Mouse (Mus musculus) midbrain, embryonic 12.5 days (tissue): Measurements from ENCODE around the gene Sap30bp. TPM values are rescaled to one million over a fixed set of nuclear protein-coding genes. Genes with fewer than 3 reads are reported as not detected.
A peak's percentile ranks its signal among the peaks of the same experiment; 100 is the strongest.

Source experiments
- ATAC-seq: fragments of 200-750 bp; cut with Nextera tagmentation; 2 replicates; pipeline ENCODE4 v1.8.0; 2017; ENCODE audit warnings: low read depth, moderate TSS enrichment, moderate library complexity; ENCODE audit not compliant: low FRiP score
- H3K27ac ChIP-seq: fragments of 300-500 bp; sonication (generic); replicated peaks from 2 replicates; pipeline ENCODE4 v1.5.1; 2016; ENCODE audit warnings: mild to moderate bottlenecking
- H3K27me3 ChIP-seq: fragments of 300-500 bp; sonication (generic); 2 replicates; pipeline ENCODE4 v1.6.1; 2016; ENCODE audit warnings: mild to moderate bottlenecking
- H3K36me3 ChIP-seq: fragments of 300-500 bp; sonication (generic); 2 replicates; pipeline ENCODE4 v1.6.1; 2016
- H3K4me1 ChIP-seq: fragments of 300-500 bp; sonication (generic); 2 replicates; pipeline ENCODE4 v1.6.1; 2016
- H3K4me2 ChIP-seq: fragments of 300-500 bp; sonication (generic); replicated peaks from 2 replicates; pipeline ENCODE4 v1.6.1; 2016; ENCODE audit warnings: mild to moderate bottlenecking, moderate library complexity
- H3K4me3 ChIP-seq: fragments of 300-500 bp; sonication (generic); 2 replicates; pipeline ENCODE4 v1.5.1; 2016; ENCODE audit warnings: mild to moderate bottlenecking
- H3K9ac ChIP-seq: fragments of 300-500 bp; sonication (generic); replicated peaks from 2 replicates; pipeline ENCODE4 v1.6.1; 2016; ENCODE audit warnings: mild to moderate bottlenecking, moderate library complexity
- H3K9me3 ChIP-seq: fragments of 300-500 bp; sonication (generic); 2 replicates; pipeline ENCODE4 v1.6.1; 2016; ENCODE audit warnings: mild to moderate bottlenecking
- WGBS: fragments of 180-500 bp; shearing (Covaris S2); methylation state at CpG from one replicate; pipeline ENCODE4 v1.1.7; 2016; 5-methylcytosine and 5-hydroxymethylcytosine counted together
- polyA plus RNA-seq: library from polyadenylated mRNA; unstranded; fragments of >200 nt; fragmentation: Nextera tagmentation; extraction: Ambion mirVana; gene quantifications from 2 replicates; pipeline ENCODE4 v1.2.1, GENCODE M21; 2016

Sap30bp gene
- polyA plus RNA-seq, 1 experiment from 2014 or later = 61.8 TPM

- WGBS = 94% methylated on average over 8 of the region's 8 CpGs
- H3K9ac ChIP-seq = no peak overlapping the region
- H3K4me1 ChIP-seq = no peaks in the 10 kb centered on the region
- no peaks in the 10 kb centered on the region for H3K9me3 ChIP-seq
- peaks cover 86% of the 10 kb centered on the region for H3K36me3 ChIP-seq
- H3K4me3 ChIP-seq = no peak overlapping the region
- no peak overlapping the region for H3K4me2 ChIP-seq
- H3K27me3 ChIP-seq = no peaks in the 10 kb centered on the region
- H3K27ac ChIP-seq = no peak overlapping the region
- no peak for ATAC-seq
Observed at GRCm38 (mm10) chr11:115945247-115945646, 12.2 kb downstream of the Sap30bp start.

DNA sequence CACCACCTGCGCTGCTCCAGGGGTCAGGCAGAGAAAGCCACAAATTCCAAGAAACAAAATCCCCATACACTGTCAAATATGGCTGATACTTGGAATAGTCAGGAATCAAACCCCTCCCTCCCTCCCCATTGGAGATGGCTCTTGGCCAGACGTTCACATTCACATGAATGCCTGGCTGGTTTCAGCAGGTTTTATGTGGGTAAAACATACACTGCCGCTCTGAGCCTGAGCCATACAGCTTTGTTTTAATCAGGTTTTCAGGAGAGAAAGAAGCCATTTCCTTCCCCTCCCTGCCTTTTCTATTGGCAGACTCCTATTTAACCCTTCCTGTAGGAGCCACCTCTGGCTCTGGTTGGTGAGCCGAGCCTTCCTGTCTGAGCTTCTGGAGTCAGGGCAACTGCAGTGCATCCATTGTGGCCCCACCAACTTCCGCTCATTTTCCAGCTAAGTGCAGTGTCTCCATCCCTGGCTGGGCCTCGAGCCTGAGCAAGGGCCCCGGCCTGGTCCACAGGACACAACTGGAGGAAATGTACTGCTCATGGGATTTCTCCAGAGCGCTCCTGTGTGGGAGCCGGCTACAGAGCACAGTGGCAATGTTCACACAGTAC is 13.2 kb downstream of the Sap30bp start:
- H3K9ac ChIP-seq = no peak overlapping the region
- no peaks in the 10 kb centered on the region for H3K27me3 ChIP-seq
- peaks cover 85% of the 10 kb centered on the region for H3K36me3 ChIP-seq
- ATAC-seq = no peak
- no peak overlapping the region for H3K4me3 ChIP-seq
- no peaks in the 10 kb centered on the region for H3K9me3 ChIP-seq
- H3K27ac ChIP-seq = no peak overlapping the region
- H3K4me2 ChIP-seq = no peak overlapping the region
- no peaks in the 10 kb centered on the region for H3K4me1 ChIP-seq
- 87% methylated on average over 9 of the region's 9 CpGs for WGBS

- Histone ChIP-seq H3K4me2 (no peak overlapping the region), H3K27me3 (no peaks in the 10 kb centered on the region), H3K4me1 (no peaks in the 10 kb centered on the region), H3K9me3 (no peaks in the 10 kb centered on the region), H3K9ac (no peak overlapping the region), H3K36me3 (peaks cover 86% of the 10 kb centered on the region), H3K27ac (no peak overlapping the region), H3K4me3 (no peak overlapping the region)
- WGBS = 92% methylated on average over 9 of the region's 9 CpGs
- ATAC-seq = no peak
Observed at GRCm38 (mm10) chr11:115948316-115948715, 15.2 kb downstream of the Sap30bp start.

DNA sequence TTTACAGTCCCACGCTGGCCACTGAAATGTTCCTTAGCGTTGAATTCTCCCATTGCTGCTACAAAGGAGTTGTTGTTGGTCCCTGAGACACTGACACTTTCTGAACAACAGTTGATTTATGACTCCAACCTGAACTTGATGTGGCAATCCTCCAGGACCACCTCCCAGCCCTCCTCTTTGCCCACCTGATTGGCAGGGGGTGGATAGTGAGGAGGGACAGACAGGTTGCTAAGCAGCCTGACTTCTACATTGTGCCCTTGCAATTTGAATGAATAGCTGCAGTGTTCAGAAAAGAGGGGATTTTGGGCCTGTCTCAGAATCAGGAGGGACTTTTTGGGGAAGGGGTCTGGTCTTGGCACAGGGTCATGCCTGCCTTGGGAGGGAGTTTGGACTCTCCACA is 17.6 kb downstream of the Sap30bp start:
- no peak for ATAC-seq
- WGBS = 92% methylated on average over 2 of the region's 2 CpGs
- H3K9me3 ChIP-seq = no peaks in the 10 kb centered on the region
- no peak overlapping the region for H3K4me3 ChIP-seq
- H3K4me1 ChIP-seq = peaks cover 6% of the 10 kb centered on the region
- peaks cover 87% of the 10 kb centered on the region for H3K36me3 ChIP-seq
- H3K4me2 ChIP-seq = no peak overlapping the region
- H3K9ac ChIP-seq = no peak overlapping the region
- H3K27ac ChIP-seq = no peak overlapping the region
- H3K27me3 ChIP-seq = 0 out of 2 replicates have a peak, but pooled peaks cover 5% of the 10 kb centered on the region

DNA sequence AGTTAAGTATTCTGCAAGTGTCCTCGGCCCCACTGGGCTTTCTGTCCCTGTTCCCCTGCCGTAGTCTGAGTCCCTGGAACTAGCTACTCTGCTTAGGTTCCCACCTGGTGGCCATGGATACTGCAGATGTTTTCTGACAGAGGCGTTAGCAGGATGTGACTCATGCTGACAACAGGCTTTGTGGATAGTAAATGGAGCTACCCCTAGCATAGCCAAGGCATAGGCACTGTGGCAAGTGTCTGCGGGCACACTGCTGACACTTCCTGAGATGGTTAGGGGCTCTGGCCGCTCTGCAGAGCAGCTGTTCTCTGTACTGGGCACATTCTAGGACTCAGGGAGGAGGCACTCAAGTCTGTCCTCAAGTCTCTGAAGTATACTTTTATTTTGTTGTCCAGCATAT is 21.6 kb downstream of the Sap30bp start:
- Histone ChIP-seq H3K36me3 (peaks cover 83% of the 10 kb centered on the region), H3K27me3 (0 out of 2 replicates have a peak, but pooled peaks cover 13% of the 10 kb centered on the region), H3K27ac (no peak overlapping the region), H3K4me1 (peaks cover 18% of the 10 kb centered on the region), H3K4me3 (no peak overlapping the region), H3K9ac (no peak overlapping the region), H3K4me2 (no peak overlapping the region), H3K9me3 (no peaks in the 10 kb centered on the region)
- WGBS = 92% methylated on average over 5 of the region's 5 CpGs
- no peak for ATAC-seq

GRCm38 (mm10) chr11:115955195-115955858 is 22.2 kb downstream of the Sap30bp start:
- H3K4me1 ChIP-seq = peaks cover 18% of the 10 kb centered on the region
- 0 out of 2 replicates have a peak, but pooled peaks cover 13% of the 10 kb centered on the region for H3K27me3 ChIP-seq
- H3K4me2 ChIP-seq = no peak overlapping the region
- no peaks in the 10 kb centered on the region for H3K9me3 ChIP-seq
- no peak for ATAC-seq
- H3K36me3 ChIP-seq = peaks cover 84% of the 10 kb centered on the region
- 73% methylated on average over 10 of the region's 10 CpGs for WGBS
- no peak overlapping the region for H3K27ac ChIP-seq
- no peak overlapping the region for H3K9ac ChIP-seq
- H3K4me3 ChIP-seq = no peak overlapping the region

- H3K36me3 ChIP-seq = peaks cover 85% of the 10 kb centered on the region
- ATAC-seq = no peak
Observed at GRCm38 (mm10) chr11:115956453-115956852, 23.4 kb downstream of the Sap30bp start.

DNA sequence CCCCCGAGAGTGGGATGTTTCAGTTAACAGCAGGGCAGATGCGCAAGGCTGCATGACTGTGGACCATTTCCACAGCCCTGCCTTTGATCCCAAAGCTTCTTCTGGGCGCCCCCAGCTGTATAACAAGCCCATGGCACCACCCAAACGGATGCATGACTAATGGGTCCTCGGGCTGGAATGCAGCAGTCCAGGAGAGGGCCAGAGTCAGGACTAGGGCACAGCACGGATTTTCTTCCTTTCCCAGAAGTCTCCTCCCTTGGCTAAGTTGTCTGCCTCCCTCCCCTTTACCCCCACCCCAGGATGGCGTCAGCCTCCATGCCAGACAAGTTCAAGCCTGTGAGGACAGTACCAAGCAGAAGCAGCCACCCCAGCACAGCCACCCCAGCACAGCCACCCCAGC is 24.9 kb downstream of the Sap30bp start:
- WGBS = 76% methylated on average over 7 of the region's 7 CpGs
- H3K4me2 ChIP-seq = no peak overlapping the region
- no peak overlapping the region for H3K4me3 ChIP-seq
- no peaks in the 10 kb centered on the region for H3K9me3 ChIP-seq
- ATAC-seq = no peak
- no peak overlapping the region for H3K27ac ChIP-seq
- no peak overlapping the region for H3K9ac ChIP-seq
- H3K27me3 ChIP-seq = 0 out of 2 replicates have a peak, but pooled peaks cover 13% of the 10 kb centered on the region
- peaks cover 18% of the 10 kb centered on the region for H3K4me1 ChIP-seq
- H3K36me3 ChIP-seq = peaks cover 85% of the 10 kb centered on the region

More at GRCm38 (mm10) chr11:115956453-115956852, 23.4 kb downstream of the Sap30bp start:
- Histone ChIP-seq H3K4me2 (0 out of 2 replicates have a peak overlapping the region, but pooled peaks have one; percentile 7), H3K9ac (no peak overlapping the region), H3K27ac (peak overlapping the region; percentile 42; the same call in 1 of the 2 replicates), H3K4me1 (peaks cover 18% of the 10 kb centered on the region), H3K9me3 (no peaks in the 10 kb centered on the region), H3K27me3 (0 out of 2 replicates have a peak, but pooled peaks cover 13% of the 10 kb centered on the region), H3K4me3 (no peak overlapping the region)
- WGBS = 13% methylated on average over 4 of the region's 4 CpGs

DNA sequence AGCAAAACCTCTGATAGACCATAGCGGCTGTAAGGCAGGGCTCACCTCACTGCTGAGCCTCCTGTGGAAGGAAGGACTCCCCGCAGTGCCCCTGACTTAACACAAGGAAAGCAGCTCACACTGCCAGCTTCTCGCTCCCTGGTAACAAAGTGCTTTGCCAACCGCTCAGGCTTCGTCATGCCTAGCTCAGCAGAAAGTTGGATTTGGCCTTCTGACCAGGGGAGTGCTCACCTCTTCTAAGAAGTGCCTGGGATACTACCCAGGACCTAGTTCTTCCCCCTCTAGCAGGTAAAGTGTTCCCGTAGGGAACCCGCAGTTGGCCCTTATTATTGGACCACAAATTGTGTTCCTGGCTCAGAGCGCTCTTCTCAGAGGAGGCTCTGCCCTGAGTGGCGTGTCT is 25.9 kb downstream of the Sap30bp start:
- ATAC-seq = no peak
- H3K4me1 ChIP-seq = peaks cover 18% of the 10 kb centered on the region
- no peak overlapping the region for H3K4me2 ChIP-seq
- H3K36me3 ChIP-seq = peaks cover 85% of the 10 kb centered on the region
- H3K4me3 ChIP-seq = no peak overlapping the region
- no peak overlapping the region for H3K9ac ChIP-seq
- 97% methylated on average over 9 of the region's 9 CpGs for WGBS
- no peaks in the 10 kb centered on the region for H3K9me3 ChIP-seq
- no peak overlapping the region for H3K27ac ChIP-seq
- 0 out of 2 replicates have a peak, but pooled peaks cover 13% of the 10 kb centered on the region for H3K27me3 ChIP-seq

DNA sequence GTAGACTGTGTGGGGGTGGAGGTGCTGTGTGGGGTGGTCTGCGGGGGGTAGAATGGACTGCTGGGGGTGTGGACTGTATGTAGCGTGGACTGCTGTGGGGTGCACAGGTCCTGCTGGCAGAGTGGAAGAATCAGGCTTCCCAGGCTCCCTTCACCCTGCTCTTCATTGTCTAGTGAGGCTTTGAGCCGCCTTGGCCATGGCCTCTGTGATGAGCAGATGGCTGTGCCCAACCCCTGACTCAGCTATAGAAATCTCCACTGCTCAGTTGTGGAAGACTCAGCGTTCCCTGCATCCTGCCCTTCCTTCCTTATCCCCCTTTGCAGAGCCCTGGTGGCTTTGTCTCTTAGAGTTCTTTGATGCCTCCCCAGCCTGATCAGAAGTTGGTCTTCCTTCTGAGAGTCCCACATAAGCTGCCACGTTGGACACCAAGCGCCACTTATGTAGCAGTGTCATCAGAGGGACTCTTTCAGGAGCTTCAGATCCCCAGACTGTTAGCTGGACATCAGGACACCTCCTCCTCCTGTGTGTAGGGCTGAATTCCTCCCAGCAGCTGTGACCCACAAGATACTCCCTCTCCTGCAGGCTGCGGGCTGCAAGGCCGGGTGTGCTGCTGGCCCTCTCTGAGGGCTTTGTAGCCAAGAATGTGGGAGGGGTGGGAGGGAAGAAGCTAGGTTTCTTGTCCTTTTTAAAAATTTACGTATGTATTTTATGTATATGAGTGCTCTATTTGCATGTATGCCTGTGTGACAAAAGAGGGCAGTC is 29.8 kb downstream of the Sap30bp start:
- no peak overlapping the region for H3K9ac ChIP-seq
- H3K4me3 ChIP-seq = no peak overlapping the region
- WGBS = 89% methylated on average over 9 of the region's 9 CpGs
- H3K9me3 ChIP-seq = no peaks in the 10 kb centered on the region
- 0 out of 2 replicates have a peak, but pooled peaks cover under 1% of the 10 kb centered on the region for H3K27me3 ChIP-seq
- H3K27ac ChIP-seq = no peak overlapping the region
- H3K4me2 ChIP-seq = no peak overlapping the region
- no peaks in the 10 kb centered on the region for H3K4me1 ChIP-seq
- ATAC-seq = no peak
- peaks cover 92% of the 10 kb centered on the region for H3K36me3 ChIP-seq

- Histone ChIP-seq H3K4me3 (no peak overlapping the region), H3K4me2 (no peak overlapping the region), H3K4me1 (no peaks in the 10 kb centered on the region), H3K36me3 (peaks cover 72% of the 10 kb centered on the region), H3K9ac (no peak overlapping the region), H3K9me3 (no peaks in the 10 kb centered on the region), H3K27me3 (no peaks in the 10 kb centered on the region), H3K27ac (no peak overlapping the region)
- no peak for ATAC-seq
- WGBS = 93% methylated on average over 10 of the region's 10 CpGs
Observed at GRCm38 (mm10) chr11:115964977-115965604, 32.0 kb downstream of the Sap30bp start.
